Mouse (Mus musculus) MN1 (cell line): ENCODE data around the gene Ech1.
"Not testable (repeated sequence)": the region's sequence is repeated elsewhere in the genome, so short reads cannot be mapped to it uniquely, and the experiment has no call there.

Experiments used
- DNase-seq: peaks from one replicate; pipeline ENCODE4 v3.0.0-alpha.2; 2016; ENCODE audit warnings: low spot score

Ech1 gene

DNA sequence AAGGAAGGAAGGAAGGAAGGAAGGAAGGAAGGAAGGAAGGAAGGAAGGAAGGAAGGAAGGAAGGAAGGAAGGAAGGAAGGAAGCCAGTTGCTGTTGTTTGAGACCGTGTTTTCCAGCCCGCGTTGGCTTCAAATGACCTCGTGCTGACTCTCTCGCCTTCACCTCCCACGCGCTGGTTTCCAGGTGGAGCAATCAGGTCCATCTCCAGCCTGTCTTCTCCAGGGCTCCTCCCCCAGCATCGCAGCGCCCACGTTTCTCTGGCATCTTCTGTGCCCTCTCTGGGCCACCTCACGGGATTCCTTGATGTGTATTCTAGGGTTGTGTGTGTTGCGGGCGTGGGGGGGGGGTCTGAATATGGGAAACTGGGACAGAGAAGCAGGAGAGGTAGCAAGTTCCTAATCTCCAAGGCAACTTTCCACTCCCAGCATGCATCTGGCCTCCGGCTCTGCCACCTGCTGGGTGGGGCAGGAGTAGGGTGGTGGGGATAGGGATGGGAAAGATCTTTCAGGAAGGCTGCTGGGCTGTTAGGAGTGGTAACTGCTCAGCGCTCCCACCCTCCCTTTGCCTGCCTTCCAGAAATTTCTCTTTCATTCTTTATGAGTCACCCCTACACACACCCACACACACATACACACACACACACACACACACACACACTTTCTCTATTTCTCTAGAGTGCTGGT lies 37.9 kb downstream of the Ech1 start:
- DNase-seq: no peak

DNA sequence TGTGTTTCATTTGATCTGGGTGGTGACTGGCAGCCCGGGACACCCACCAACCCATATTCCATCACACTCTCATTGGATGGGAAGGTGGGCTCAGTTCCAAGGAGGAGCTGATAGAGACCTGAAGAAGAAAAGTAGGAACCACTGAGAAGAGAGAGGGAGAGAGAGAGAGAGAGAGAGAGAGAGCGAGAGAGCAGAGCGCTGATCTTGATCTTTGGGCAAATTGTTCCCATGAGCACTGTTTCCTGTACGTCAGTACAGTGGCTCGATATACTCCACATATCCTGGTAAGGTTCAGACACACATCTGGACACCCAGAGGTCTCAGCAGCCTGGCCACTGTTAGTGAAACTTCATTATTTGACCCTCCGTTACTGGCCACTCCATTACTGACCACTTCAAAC lies 38.5 kb downstream of the Ech1 start, which contains the start of gene Lgals7:
Gene Lgals7 (plus strand): TSS at position 314 of the 400 bp plus-strand sequence.
- DNase-seq: no peak

DNA sequence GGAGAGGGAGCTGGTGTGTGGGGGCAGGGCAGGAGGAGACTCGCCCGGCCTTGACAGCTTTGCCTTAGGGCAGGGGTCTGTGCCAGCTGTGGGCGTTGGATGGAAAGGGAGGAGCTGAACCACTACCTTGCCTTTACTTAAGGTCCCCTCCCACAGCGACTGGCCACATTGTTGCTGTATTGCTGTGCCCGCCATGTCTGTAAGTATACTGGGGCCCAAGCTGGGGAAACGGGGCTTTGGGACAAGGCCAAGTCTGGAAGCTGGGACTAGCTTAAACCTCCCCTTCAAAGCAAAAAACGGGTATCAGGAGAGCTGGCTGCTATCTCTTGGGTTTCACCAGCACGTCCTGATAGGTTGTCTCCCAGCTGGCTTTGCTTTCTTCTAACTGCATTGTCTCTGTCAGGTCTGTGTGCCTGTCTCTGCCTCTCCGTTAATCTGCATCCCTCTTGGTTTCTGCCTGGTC lies 39.3 kb downstream of the Ech1 start:
- no peak for DNase-seq

DNA sequence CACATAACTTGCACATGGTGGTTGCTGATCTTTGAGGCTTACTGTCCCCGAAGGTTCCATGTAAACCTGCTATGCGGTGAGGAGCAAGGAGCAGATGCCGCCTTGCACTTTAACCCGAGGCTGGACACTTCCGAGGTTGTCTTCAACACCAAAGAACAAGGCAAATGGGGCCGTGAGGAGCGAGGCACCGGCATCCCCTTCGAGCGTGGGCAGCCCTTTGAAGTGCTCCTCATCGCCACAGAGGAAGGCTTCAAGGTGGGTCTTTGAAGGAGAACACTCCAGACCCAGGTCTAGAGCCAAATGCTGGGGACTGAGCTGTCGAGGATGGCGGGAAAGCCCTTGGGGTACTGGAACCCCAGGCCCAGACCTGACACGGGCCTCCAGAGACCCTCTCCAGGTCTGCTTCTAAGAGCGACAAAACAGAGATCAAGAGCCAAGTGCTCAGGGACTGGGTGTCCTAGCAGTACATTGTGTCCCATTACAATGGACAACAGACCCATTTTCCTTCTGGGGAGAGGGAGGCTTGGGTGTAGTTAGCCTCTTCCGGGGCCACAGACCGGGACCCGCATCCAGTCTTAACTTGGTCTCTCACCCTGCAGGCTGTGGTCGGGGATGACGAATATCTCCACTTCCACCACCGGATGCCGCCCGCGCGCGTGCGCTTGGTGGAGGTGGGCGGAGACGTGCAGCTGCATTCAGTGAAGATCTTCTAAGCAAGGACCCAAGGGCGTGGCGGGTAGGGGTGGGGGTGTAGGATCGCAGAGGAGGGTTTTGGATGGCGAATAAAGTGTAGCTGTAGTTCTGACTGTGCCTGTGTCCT lies 40.7 kb downstream of the Ech1 start:
- DNase-seq: no peak

- no peak for DNase-seq
Measured at GRCm38 (mm10) chr7:28866769-28867507, 41.9 kb downstream of the Ech1 start.

DNA sequence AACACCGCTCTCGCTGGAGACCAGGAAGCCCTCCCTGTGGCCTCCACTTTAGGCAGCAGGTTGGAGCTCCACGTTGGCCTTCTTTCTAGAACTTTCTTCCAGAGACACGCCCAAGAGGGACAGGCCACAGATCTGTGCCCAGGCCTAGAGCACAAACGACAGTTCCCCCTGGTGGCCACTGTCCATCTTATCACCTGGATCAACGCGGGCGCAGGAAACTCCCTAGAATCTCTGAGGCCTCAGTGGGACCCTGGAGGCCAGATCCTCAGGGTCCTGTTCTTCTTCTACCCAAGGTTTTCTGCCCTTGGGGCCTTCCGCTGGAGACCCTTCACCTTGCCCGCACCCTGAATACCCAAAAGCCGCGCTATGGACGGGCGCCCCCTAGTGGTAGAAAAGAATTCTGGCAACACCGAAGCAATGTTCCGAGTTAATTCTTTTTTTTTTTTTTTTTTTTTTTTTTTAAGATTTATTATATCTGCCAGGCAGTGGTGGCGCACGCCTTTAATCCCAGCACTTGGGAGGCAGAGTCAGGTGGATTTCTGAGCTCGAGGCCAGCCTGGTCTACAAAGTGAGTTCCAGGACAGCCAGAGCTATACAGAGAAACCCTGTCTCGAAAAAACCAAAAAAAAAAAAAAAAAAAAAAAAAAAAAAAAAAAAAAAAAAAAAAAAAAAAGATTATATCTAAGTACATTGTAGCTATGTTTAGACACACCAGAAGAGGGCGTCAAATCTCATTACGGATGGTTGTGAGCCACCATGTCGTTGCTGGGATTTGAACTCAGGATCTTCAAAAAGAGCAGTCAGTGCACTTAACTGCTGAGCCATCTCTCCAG lies 42.7 kb downstream of the Ech1 start:
- not testable (repeated sequence) for DNase-seq

- no peak for DNase-seq
Measured at GRCm38 (mm10) chr7:28870901-28871664, 46.1 kb downstream of the Ech1 start.

DNA sequence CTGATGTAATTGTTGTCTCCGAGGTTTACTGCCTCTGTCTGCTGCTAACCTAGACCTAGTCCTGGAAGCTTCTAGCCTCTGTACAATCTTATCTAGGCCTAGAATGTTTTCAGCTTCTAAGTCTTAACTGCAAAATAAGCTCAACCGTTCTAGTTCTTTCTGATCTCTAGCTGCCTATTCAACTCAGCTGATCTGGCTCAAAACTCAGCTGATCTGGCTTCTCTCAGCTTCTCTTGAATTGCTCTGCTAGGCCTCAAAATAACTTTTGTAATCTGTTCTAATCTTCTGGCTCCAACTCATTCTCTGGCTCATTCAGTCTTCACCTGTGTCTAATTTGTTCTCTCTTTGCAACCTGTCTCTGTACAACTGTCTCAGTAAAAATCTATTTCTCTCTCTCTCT lies 49.5 kb downstream of the Ech1 start:
- DNase-seq: no peak

GRCm38 (mm10) chr7:28876099-28876498 lies 51.1 kb downstream of the Ech1 start:
- no peak for DNase-seq

- no peak for DNase-seq
Measured at GRCm38 (mm10) chr7:28877155-28877554, 52.1 kb downstream of the Ech1 start.

DNA sequence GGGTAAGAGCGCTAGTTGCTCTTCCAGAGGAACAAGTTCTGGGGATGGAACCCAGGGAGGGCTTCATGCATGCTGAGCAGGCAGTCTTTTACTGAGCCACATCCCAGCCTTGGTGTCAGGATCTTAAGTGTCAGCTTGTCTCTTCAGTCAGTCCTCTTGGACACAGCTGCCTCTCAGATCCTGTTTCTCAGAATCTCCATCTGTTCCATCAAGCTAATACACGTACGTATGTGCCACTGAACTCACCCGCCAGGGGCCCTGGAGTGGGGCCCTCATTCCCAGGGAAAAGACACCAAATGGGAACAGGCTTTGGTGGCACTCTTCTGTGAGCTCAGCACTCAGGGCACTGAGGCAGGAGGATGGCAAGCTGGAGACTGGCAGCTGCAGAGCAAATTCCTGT lies 52.8 kb downstream of the Ech1 start:
- no peak for DNase-seq

- DNase-seq: no peak
Measured at GRCm38 (mm10) chr7:28879606-28880005, 54.6 kb downstream of the Ech1 start.

GRCm38 (mm10) chr7:28880554-28880953 lies 55.5 kb downstream of the Ech1 start:
- DNase-seq: no peak

GRCm38 (mm10) chr7:28881199-28881598 lies 56.2 kb downstream of the Ech1 start, which contains the start of gene Capn12:
Gene Capn12 (plus strand): TSS chr7:28881422.
- DNase-seq: no peak
